Mouse (Mus musculus) CH12.LX (cell line): ENCODE results near the gene Mrpl48.

Experiments used
- CHD2 ChIP-seq: IDR thresholded peaks from 2 replicates; pipeline ENCODE4 v1.6.1; 2011; ENCODE audit warnings: low read length, improper control_type of control experiment
- CTCF ChIP-seq, 2 experiments: IDR thresholded peaks in 1 of 2; conservative IDR thresholded peaks in 1 of 2; 2 replicates each; pipeline ENCODE4 v1.5.1; 2011 to 2012; ENCODE audit warnings: low read depth in 2 of 2, low read length in 2 of 2, improper control_type of control experiment in 1 of 2, inconsistent platforms in 1 of 2, mild to moderate bottlenecking in 1 of 2, moderate library complexity in 1 of 2
- ELF1 ChIP-seq: IDR thresholded peaks from 2 replicates; pipeline ENCODE4 v1.6.1; 2014; ENCODE audit warnings: low read depth, mild to moderate bottlenecking, inconsistent platforms, low read length, improper control_type of control experiment
- ETS1 ChIP-seq: conservative IDR thresholded peaks from 2 replicates; pipeline ENCODE4 v1.6.1; 2012; ENCODE audit warnings: low read depth, mild to moderate bottlenecking, inconsistent platforms, low read length, improper control_type of control experiment, moderate library complexity
- MAX ChIP-seq: IDR thresholded peaks from 2 replicates; pipeline ENCODE4 v1.6.1; 2011; ENCODE audit warnings: low read length, improper control_type of control experiment
- MAZ ChIP-seq: IDR thresholded peaks from 2 replicates; pipeline ENCODE4 v1.6.1; 2012; ENCODE audit warnings: low read depth, mild to moderate bottlenecking, inconsistent platforms, low read length, improper control_type of control experiment, moderate library complexity
- POLR2A ChIP-seq: IDR thresholded peaks from 2 replicates; pipeline ENCODE4 v1.6.1; 2011; ENCODE audit warnings: low read depth, mild to moderate bottlenecking, improper control_type of control experiment, low read length
- POLR2AphosphoS2 ChIP-seq: IDR thresholded peaks from 2 replicates; pipeline ENCODE4 v1.6.1; 2011; ENCODE audit warnings: low read depth, low read length, improper control_type of control experiment
- RAD21 ChIP-seq: IDR thresholded peaks from 2 replicates; pipeline ENCODE4 v1.6.1; 2011; ENCODE audit warnings: low read depth, mild to moderate bottlenecking, low read length, improper control_type of control experiment, moderate library complexity
- SMC3 ChIP-seq: IDR thresholded peaks from 2 replicates; pipeline ENCODE4 v1.6.1; 2011; ENCODE audit warnings: low read depth, low read length, improper control_type of control experiment
- TBP ChIP-seq: conservative IDR thresholded peaks from 2 replicates; pipeline ENCODE4 v1.6.1; 2011; ENCODE audit warnings: low read depth, low read length, improper control_type of control experiment

- TF ChIP-seq TBP (no peak), CTCF (conservative IDR thresholded peaks at IDR 0.05 in 1 of 2, IDR thresholded peaks at IDR 0.05 in 1 of 2; ENCODE audit: low read depth in 2 of 2, low read length in 2 of 2) (no peak), MAX (no peak), ETS1 (no peak), MAZ (no peak), POLR2A (peak; percentile 16; the same call in 1 of the 2 replicates), POLR2AphosphoS2 (peak; percentile 34), CHD2 (no peak), SMC3 (no peak), ELF1 (no peak), RAD21 (no peak)
Measured at GRCm38 (mm10) chr7:100501027-100501843, 106.9 kb downstream of the Mrpl48 start.
